Mouse (Mus musculus) spleen, embryonic (tissue): Measurements from ENCODE around the gene Shroom4.

Experiments used
- CTCF ChIA-PET: fragments of 350-600 bp; sonication (Branson Sonifier 250); formaldehyde crosslinking; loops from one replicate; lab custom pipeline; 2022; lab: Charles Lee

Shroom4 gene

DNA sequence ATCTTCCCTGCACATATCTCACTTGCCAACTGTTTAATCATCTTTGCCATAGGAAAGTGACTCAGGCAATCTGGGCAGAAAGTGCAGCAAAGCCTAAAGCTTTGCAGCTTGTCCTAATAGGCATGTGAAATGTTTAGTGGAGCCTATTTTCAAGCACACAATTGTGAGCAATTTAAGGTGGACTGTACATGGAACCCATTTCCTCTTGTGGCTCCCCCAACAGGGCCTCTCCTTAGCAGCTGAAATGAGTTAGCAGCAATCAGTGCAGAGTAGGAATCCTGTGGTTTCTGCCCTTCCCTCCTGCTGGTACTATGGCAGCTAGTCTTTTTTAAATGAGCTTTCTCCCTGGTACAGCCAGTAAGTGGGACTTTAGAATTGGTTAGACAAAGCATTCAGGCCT lies 95.8 kb downstream of the Shroom4 start:
- CTCF ChIA-PET: no interaction called here

- CTCF ChIA-PET: no interaction called here
These were observed 96.7 kb downstream of the Shroom4 start for GRCm38 (mm10) chrX:6496374-6496773.

DNA sequence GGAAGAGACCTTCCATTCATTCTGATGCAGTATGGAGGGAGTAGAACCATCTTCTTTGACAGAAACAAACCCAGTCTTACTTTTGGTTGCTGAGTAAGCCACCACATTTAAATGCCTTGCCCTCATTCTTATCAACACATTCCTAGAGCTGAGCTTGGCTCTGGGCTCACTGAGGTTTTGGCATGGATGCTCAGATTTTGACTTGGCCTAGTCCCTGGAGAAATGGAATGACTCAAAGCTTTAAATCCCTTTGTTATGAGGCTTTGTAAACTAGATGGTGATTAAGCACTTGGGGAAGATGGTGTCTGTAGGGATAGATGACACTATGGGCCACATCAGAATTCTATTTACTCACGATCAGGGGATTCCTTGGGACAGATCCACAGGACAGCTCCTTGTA lies 102.2 kb downstream of the Shroom4 start:
- CTCF ChIA-PET: no interaction called here

DNA sequence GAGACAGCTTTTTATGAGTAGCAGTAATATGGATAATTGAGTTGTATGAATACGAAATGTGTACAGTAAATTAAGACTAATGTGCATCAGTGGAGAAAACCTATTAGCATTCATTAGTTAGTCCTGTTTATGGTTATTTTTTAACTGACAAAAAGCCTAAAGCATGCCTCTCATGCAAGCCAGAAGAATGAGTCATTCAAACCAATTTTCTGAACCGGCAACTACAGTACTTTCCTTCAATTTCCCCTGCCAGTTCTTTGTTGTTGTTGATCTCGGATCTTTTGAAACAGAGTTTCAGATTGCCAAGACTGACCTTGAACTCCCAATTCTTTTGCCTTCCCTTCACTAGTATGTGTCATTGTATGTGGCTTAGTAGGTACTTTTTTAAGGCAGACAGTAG lies 117.6 kb downstream of the Shroom4 start:
- CTCF ChIA-PET: no interaction called here

DNA sequence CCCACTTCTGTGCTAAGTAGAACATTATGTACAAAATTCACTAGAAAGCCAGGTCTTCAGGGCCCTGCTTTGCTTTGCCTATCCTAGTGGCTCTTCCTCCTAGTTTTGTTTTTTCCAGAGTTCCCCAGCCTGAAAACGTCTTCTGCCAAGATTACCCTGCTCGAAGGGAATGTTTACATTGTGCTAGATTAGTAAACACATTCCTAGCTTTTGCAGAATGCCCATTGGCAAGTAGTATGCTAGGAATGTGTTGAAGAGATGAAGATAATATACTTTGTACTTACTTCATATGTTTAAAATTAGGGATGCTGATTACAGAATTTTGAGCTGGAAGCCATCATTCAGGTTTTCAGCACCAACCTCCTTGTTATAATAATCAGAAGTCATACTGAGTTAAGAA lies 118.8 kb downstream of the Shroom4 start:
- CTCF ChIA-PET: interaction anchor here (0.7 kb wide), 1 partner anchor 389 kb away, joined by 25 read pairs; no protein-coding TSS in a partner anchor

- CTCF ChIA-PET: no interaction called here
These were observed 123.3 kb downstream of the Shroom4 start for GRCm38 (mm10) chrX:6522935-6523334.

DNA sequence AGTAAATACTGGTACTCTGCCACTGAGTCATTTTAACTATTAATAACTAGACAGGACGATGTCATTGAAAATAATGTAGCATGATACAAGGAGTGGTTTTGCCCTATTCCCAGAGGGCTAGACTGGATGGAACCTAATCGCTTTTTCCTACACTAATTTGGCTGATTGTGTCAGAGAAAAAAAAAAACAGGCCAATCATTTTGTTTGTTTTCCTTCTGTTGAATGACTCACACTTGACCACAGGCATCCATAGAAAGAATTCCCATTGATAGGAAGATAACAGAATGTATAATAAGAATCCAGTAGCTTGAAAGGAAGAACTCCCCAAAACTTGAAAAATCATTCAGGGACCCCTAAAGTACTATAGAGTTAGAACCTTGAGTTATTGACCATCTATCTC lies 137.0 kb downstream of the Shroom4 start:
- CTCF ChIA-PET: no interaction called here

- CTCF ChIA-PET: no interaction called here
These were observed 138.0 kb downstream of the Shroom4 start for GRCm38 (mm10) chrX:6537689-6538088.

GRCm38 (mm10) chrX:6565066-6565465 lies 165.4 kb downstream of the Shroom4 start:
- CTCF ChIA-PET: no interaction called here

GRCm38 (mm10) chrX:6574511-6574910 lies 174.9 kb downstream of the Shroom4 start:
- CTCF ChIA-PET: no interaction called here

DNA sequence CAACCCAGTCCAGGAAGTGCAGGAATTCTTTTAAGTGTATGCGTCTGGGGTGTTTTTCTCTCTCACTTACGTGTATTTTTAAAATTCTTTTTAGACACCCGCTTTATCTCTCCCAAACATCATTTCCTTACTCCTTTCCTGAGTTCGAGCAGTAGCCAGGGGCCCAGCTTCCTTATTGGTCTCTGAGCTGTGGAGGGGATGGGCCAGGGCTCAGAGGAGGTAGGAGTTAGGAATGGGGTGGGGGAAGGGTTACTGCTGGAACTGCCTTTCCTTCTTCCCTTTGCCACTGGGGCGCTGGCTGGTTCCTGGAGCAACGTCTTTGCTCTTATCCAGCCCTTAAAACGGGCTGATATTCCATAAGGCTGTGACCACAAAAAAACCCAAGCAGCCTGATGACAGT lies 177.3 kb downstream of the Shroom4 start:
- CTCF ChIA-PET: no interaction called here

- CTCF ChIA-PET: no interaction called here
These were observed 181.0 kb downstream of the Shroom4 start for GRCm38 (mm10) chrX:6580671-6581070.

GRCm38 (mm10) chrX:6581181-6581580 lies 181.5 kb downstream of the Shroom4 start:
- CTCF ChIA-PET: no interaction called here

GRCm38 (mm10) chrX:6582646-6583045 lies 183.0 kb downstream of the Shroom4 start:
- CTCF ChIA-PET: no interaction called here

DNA sequence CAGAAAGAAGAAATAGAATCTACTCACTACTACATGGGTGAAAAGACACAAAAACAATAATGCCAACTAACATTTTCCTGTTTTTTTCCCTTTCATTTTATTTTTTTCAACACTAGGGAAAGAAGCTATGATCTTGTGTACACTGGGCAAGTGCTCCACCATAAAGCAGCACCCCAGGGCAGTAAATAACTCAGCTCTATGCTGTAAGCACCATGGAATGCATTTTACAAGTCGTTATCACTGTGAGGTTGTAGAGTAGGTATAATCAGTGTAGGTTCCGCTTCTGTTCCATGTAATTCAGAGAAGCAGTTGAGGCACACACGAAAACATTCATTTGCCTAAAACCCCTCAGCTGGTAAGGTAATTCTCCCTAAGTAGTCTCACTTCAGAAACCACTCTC lies 194.5 kb downstream of the Shroom4 start:
- CTCF ChIA-PET: no interaction called here

DNA sequence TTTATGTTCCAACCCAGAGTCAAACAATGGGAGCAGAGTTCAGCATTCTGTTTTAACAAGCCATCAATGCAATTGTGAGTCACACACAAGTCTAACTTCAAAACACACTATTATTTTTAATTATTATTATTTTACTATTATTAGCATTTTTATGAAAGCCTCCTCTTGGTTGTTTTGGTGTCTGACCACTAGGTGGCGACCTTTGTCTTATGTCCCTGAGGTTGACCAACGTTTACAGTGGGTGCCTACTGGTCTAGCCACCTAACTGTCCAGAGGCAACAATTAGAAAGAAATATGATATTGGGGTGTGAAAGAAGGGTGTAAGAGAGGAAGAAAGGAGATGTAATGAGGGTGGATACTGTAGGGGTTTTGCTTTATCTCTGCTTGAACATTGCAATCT lies 254.4 kb downstream of the Shroom4 start:
- CTCF ChIA-PET: no interaction called here

DNA sequence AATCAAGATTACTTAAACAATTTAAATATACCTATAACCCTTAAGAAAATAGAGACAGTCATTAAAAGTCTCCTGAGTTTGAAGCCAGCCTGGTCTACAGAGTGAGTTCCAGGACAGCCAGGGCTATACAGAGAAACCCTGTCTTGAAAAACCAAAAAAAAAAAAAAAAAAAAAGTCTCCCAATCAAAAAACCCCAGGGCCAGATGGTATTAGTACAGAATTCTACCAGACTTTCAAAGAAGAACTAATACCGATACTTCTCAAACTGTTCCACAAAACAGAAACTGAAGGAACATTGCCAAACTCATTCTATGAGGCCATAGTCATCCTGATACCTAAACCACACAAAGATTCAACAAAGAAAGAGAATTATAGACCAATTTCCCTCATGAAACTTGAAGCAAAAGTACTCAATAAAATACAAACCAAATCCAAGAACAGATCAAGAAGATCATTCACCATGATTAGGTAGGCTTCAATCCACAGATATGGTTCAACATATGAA lies 259.2 kb downstream of the Shroom4 start:
- CTCF ChIA-PET: no interaction called here
